Mouse (Mus musculus): Measurements from ENCODE around the gene Ptprd. TPM values are rescaled to one million over a fixed set of nuclear protein-coding genes. Genes with fewer than 3 reads are reported as not detected.

Gene Ptprd
- total RNA-seq (2021) = 100 to 1,000 TPM in 1 of 2 experiments, 10 to 100 TPM in 1; 89.2 to 120 TPM
- long read RNA-seq, experiment 1, partial matches to known transcripts = 5 of 11 reads
- long read RNA-seq, experiment 1, other reads (novel, unspliced or antisense) = 6 of 11 reads
- long read RNA-seq, experiment 2 = 0 reads

- DNase-seq = peak; percentile 22 to 38
Observed at GRCm38 (mm10) chr4:78211529-78212494, at the start of gene Ptprd. TSS of gene Ptprd (minus strand) at chr4:78211961.

DNA sequence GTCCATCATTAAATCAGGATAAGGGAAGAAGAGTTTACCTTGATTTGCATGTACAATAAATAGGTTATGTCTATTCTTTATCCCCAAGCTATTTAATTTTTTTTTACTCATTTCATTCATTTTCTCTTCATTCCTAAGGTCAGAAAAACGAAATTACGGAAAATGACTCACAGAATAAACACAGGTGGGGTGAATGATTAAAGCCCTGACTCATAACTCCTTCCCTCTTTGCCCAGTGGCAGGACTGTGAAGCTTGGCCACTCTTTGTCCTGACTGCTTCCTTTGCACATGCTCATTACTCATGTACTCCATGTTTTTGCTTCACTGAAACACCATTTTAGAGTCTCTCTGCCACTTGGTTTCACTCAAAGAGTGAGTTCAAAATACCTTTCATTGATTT is 24.1 kb upstream of the Ptprd start:
- no peak for DNase-seq

DNA sequence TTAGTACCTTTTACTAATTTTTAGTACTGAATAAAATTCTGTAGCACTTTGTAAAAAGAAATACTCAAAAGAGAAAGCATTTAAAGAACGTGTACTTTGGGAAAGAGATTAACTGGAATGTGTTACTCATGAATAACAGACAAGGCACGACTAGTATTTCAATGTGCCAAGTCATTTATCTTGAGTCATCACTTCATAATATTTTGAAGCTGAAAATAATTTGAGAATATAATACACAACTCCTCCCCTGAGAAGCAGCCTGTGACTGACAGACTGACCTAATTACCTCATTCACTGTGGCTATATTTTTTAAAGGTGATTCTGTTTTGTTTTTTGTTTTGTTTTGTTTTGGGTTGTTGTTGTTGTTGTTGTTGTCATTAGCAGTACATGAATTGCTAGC is 23.6 kb upstream of the Ptprd start:
- DNase-seq = no peak

DNA sequence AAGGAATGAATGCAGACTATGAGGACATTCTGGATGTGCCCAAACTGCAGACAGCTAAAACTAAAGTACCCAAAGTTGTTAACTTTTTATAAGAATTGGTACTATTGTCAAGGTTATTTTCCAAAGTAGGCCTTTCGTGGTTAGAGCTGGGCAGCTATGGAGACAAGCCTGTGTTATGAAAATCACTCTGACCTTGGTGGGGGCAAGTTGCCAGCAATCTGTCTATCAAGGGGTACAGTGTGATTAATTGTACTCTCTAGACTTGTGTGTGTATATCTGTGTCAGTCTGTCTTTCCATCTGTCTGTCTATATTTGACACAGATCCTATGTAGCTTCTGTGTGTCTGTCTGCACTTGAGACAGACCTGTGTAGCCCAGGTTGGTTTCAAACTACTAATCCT is 22.9 kb upstream of the Ptprd start:
- peak; percentile 24 to 29 for DNase-seq

DNA sequence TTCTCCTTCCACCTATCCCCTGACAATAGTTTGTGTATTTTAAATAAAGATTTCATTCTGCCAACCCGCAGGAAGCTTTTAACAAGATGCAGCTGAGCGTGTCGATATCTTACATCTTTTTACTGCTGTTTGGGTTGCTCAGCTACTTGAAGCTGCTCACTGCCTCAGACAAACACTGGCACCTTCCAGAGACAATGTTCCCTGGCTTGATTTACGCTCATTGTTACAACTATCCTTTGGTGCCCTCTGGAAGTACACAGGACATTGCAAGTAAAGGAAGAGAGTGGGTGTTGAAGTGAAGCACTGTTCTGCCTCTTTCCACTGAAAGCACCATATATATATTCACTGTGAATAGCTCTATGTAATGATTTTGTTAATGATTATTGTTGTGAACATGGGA is 2.2 kb upstream of the Ptprd start:
- DNase-seq = no peak

GRCm38 (mm10) chr4:78212941-78213340 is 1.2 kb upstream of the Ptprd start:
- DNase-seq = no peak

DNA sequence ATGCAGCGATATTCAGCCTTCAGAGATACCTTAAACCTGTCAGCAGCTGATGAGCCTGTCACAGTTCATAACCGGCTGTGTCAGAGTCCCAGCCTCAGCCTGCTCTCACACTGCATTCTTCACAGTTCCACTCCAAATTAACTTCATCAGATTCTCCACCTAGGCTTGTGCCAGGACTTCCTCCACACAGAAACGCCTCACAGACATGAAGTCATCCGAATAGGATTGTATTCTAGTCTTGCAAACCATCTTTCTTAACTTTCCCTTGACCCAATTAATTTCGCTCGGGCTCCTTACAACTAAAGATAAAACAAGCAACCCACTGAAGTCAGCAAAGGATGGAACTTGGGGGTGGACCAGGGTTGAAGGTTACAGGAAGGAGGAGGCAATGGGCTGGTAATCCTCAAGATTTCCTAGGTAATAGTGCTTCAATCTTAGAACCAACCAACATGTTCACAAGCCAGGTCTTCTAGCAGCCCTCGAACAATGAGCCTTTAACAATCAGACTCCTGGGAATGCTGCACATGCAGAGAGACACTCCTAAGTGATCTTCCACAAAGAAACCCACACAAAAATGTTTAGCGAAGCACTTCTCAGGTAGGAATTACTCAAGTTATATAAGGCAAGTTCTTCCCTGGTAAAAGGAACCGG is 758 bp downstream of the Ptprd start:
- no peak for DNase-seq

GRCm38 (mm10) chr4:78205018-78205417 is 6.7 kb downstream of the Ptprd start:
- DNase-seq = no peak

DNA sequence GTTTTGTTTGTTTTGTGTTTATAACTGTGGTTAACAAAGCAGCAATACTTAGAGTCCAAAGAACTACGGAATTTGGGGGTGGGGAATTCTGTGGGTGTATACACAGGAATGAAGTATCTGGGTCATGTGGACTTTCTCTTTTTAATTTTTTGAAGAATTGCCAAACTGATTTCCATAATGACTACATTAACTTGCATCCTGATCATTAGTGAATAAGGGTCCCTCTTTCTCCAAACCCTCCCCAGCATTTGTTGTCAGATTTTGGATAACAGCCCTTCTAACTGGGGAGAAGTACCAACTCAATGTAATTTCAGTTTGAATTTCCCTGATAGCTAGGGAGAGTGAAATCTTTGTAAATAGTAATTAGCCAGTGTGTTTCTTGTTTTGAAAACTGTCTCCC is 43.3 kb downstream of the Ptprd start:
- DNase-seq = no peak

- peak in 1 of 2 experiments; percentile 22 for DNase-seq
Observed at GRCm38 (mm10) chr4:78160451-78160850, 51.3 kb downstream of the Ptprd start.

DNA sequence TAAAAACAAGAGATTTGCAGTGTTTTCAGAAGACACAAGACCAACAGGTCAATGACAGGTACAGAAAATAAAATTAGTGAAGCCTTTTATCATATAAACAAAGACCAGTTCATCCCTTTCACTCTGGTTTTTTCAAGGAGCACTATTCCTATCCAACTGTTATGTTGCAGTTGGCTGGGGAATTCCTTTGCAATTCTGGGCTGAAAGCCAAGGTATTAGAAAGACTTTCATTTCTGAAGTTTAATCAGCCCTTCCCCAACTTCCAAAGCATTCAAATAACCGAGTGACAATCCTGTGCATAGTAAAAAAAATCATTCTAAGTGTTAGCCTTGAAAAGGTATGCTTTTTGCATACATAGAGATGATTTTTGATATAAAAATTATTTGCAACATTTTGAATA is 61.2 kb downstream of the Ptprd start:
- no peak for DNase-seq

- no peak for DNase-seq
Observed at GRCm38 (mm10) chr4:78142767-78143148, 69.0 kb downstream of the Ptprd start.

DNA sequence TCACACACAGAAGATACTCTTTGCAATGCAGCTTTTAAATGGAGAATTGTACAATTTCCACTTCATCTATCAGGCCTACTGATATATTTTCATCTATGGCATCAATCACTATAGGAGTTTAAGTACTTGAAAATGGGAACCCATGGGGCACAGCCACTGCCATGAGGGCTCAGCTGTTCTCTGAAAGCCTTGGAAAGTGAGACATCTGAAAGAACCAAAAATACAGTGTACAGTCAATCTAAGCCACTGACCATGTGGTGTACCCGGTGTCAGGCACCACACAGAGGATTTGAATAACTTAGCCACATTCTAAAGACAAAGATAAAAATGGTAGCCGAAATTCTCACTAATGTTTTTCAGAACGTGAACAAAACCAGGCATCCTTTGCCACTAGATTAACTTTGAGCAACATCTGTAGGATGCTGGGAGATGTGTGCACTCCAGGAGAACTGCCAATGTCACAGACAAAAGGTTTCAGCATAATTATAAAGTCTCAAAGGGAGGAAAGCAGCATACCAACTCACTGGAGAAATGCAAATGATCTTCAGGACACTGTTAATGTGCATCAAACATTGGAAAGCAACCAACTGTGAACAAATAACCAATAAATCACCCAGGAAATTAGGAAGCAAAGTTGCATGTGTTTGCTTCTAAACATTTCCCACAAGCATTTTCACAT is 69.5 kb downstream of the Ptprd start:
- DNase-seq = no peak

DNA sequence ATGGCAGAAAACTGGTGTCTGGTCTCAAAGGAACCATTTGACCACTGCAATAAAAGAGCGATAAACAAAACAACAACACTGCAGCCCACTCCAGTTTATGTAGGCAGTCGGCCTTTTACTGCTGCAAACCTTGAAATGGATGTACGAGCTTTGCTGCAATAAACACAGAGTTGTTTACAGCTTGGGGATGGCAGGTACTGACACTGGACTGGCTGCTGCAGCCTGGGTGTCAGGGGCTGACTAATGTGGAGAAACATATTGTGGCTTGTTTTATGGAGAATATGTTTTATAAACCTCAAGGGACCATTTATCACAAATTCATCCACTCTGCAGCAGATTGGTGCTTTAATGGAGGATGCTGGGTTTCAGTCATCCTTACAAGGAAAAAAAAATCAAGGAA is 100.9 kb downstream of the Ptprd start:
- no peak for DNase-seq

DNA sequence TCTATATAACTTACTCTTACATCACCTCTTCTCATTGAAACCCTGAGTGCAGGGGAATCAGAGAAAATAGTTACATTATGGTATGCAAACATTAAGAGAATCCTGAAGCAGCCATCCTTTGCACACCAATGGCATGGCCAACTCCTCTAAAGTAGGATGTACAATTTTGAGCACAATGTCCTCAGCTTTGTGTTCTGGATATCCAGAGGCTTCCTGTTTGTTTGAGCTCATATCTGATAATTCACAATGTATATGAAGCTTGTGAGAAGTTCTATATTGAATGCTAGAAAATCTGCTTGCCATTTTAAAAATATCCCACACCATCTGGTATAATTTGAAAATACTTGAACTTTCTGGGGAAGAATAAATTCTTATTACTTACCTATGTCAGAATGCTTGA is 114.2 kb downstream of the Ptprd start:
- DNase-seq = no peak

- DNase-seq = no peak
Observed at GRCm38 (mm10) chr4:78082744-78083143, 129.0 kb downstream of the Ptprd start.

DNA sequence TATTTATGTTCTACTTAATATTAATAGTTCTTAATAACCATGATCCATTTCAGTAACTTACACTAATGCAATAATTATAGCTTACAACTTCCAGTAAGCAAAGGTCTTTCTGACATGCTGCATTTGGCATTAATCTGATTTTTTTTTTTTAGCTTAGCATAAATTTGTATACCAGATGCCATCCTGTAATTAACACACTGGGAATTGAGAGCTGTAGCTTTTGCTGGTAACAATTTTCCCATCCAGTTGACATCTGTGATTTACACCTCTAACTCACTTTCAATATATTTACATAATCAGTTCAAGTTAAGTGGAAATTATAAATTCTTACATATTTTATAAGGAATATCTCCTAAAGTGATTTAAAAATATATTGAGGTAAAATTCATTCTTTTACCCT is 134.3 kb downstream of the Ptprd start:
- no peak for DNase-seq

DNA sequence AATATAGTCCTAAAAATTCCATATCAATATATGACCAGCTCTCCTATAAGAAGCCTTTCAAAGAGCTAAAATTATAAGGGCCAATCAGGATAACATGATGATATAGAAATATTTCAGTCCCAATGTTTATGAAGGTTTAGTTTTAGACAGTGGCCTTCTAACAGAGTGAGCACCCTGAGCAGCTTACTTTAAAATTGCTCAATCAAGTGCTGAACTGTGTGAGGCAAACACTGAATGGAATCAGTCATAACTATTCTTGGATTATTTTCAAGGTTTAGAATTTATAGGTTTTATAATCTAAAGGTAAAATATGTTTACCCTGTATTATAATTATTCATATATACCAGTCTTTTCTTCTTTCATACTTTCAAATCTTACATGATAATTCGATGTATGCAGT is 134.7 kb downstream of the Ptprd start:
- no peak for DNase-seq

DNA sequence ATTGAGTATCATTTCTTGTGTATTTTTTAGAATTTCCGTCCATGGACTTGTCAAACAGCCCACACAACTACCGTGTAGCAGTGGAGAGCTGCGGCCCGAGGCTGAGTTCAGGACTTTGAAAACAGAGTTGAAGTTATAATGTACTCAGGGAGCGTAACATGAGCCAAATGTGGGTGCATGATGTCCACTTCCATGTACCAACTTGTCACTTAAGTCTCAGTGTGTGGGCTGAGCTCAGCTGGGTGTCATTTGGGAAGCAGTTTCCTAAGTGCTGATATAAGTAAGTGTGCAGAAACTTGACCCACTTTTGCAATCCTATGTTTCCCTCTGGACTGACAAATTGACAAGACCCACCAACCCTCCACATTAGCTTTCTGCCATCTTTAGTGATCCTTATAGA is 173.4 kb downstream of the Ptprd start:
- no peak for DNase-seq

- no peak for DNase-seq
Observed at GRCm38 (mm10) chr4:78002065-78002464, 209.7 kb downstream of the Ptprd start.

DNA sequence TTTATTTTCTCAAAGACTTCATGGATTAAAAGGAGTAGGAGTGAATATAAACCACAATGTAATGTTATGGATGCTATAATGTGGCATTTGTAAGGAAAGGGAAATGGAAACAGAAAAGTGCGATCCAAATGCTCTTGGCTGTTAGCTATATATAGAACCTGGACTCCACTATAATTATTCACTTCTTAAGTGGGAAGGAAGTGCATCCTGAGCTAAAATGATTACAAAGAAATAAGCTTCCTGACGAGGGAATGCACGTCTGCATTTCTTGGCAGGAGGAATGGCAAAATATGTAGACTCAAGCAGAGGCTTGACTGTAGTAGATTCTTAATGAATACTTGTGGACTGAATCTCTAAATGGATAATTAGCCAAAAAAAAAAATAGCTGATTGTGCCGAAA is 219.1 kb downstream of the Ptprd start:
- no peak for DNase-seq

DNA sequence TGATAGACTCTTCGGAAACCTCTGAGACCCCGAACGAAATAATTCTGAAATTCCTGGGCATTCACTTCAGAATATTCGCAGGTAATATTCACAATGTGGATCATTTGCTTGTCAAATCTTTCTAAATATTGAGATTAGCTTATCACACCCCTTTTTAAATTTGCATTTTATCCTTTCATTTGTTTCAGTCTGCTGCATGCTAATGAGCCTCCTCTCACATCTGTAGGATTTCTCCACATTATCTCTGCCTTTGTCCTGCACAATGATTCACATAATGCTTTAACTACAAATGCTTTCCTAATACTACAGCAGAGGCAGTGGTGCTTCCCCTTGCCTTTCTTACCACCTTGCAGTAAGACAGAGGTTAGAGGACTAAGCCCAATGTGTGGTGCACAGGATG is 229.7 kb downstream of the Ptprd start:
- no peak for DNase-seq

GRCm38 (mm10) chr4:77961711-77962110 is 250.1 kb downstream of the Ptprd start:
- peak; percentile 0 to 13 for DNase-seq
